Mouse (Mus musculus) megakaryocyte, adult 5-6 weeks (primary cell): ENCODE results near the gene Rpgrip1. TPM values are rescaled to one million over a fixed set of nuclear protein-coding genes. Genes with fewer than 3 reads are reported as not detected.
A peak's percentile ranks its signal among the peaks of the same experiment; 100 is the strongest.

ENCODE experiments used
- ATAC-seq: 2 replicates; pipeline ENCODE4 v1.8.0; 2016; ENCODE audit warnings: mild to moderate bottlenecking, inconsistent platforms; ENCODE audit not compliant: poor library complexity, severe bottlenecking
- total RNA-seq, 2 experiments: library from RNA; stranded (forward) in 1 of 2; stranded (reverse) in 1 of 2; fragments of 153-499, 151-499 nt in 1 of 2; fragments of 221-1000, 200-1000 nt in 1 of 2; gene quantifications; 2 replicates each; pipeline versions ENCODE4 v1.2.3 to v1.2.4; 2015 to 2017

Rpgrip1 gene
- total RNA-seq, 2 experiments from 2014 or later = 2.7 to 2.9 TPM

- peak; percentile 8 for ATAC-seq
Measured at GRCm38 (mm10) chr14:52196230-52197155, 86.0 kb downstream of the Rpgrip1 start.

GRCm38 (mm10) chr14:52197156-52197878 is 86.8 kb downstream of the Rpgrip1 start, which contains the start of gene Supt16:
Gene Supt16 (minus strand): TSS chr14:52197416.
- ATAC-seq = peak; percentile 89

DNA sequence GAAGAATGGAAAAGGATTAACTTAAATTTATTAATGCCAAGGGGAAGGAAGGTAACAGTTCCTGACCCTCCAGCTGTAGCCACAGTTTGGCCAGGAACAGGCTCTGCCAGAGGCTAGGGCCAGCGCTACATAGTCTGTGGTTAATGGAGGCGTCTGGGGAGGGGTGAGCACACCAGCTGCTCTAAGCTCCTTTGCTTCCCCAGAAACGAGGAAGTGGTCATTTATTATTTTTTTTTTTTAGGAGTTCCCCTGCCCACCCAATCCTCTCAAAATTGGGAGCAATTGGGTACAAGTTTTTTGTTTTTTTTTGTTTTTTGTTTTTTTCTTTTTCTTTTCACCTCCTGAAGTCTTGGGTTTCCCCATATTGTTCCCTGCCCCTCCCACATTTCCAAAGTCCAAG is 87.6 kb downstream of the Rpgrip1 start:
- peak; percentile 41 for ATAC-seq

DNA sequence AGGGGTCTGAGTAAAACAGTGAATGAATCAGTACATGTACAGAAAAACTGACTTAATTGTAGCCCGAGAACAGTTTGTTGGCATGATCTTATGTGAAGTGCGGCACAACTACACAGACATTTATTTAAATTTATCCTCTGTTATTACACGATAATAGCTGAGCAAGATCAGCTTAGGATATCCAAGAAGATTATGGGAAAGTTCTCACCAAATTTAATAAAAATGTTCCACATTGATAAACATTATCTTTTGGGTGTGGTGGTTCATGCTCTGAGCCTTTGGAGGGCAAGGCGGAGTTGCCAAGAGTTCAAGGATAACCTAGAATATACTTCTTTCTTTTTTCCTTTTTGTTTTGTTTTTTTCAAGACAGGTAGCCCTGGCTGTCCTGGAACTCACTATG is 88.9 kb downstream of the Rpgrip1 start:
- no peak for ATAC-seq

Other genes with a start within 250 kb of the Rpgrip1 start
- 6.2 and 11.7 TPM in 2 replicates for gene Mettl17, start 225.9 kb upstream of the Rpgrip1 start, total RNA-seq (2015)
- 6.3 and 11.1 TPM in 2 replicates for gene Mettl17, start 225.9 kb upstream of the Rpgrip1 start, total RNA-seq (2017)
- 0.07 TPM in 1 of 2 replicates, not detected in the other for gene Slc39a2, start 217.8 kb upstream of the Rpgrip1 start, total RNA-seq (2015)
- 0.18 and 0.20 TPM in 2 replicates for gene Slc39a2, start 217.8 kb upstream of the Rpgrip1 start, total RNA-seq (2017)
- 0.36 and 1.5 TPM in 2 replicates for gene Ndrg2, start 196.5 kb upstream of the Rpgrip1 start, total RNA-seq (2015)
- not detected in 2 replicates for gene Ndrg2, start 196.5 kb upstream of the Rpgrip1 start, total RNA-seq (2017)
- gene Tppp2, start 192.3 kb upstream of the Rpgrip1 start, total RNA-seq (2015) = not detected in 2 replicates
- not detected in 2 replicates for gene Tppp2, start 192.3 kb upstream of the Rpgrip1 start, total RNA-seq (2017)
- not detected in 2 replicates for gene Rnase13, start 187.9 kb upstream of the Rpgrip1 start, total RNA-seq (2015)
- gene Rnase13, start 187.9 kb upstream of the Rpgrip1 start, total RNA-seq (2017) = not detected in 2 replicates
- 1.7 and 2.6 TPM in 2 replicates for gene Arhgef40, start 126.0 kb upstream of the Rpgrip1 start, total RNA-seq (2015)
- 2.2 and 5.1 TPM in 2 replicates for gene Arhgef40, start 126.0 kb upstream of the Rpgrip1 start, total RNA-seq (2017)
- gene Tmem253, start 95.0 kb upstream of the Rpgrip1 start, total RNA-seq (2015) = not detected in 2 replicates
- gene Tmem253, start 95.0 kb upstream of the Rpgrip1 start, total RNA-seq (2017) = not detected in 2 replicates
- 3.7 and 4.4 TPM in 2 replicates for gene Zfp219, start 90.0 kb upstream of the Rpgrip1 start, total RNA-seq (2015)
- 4.7 and 5.1 TPM in 2 replicates for gene Zfp219, start 90.0 kb upstream of the Rpgrip1 start, total RNA-seq (2017)
- not detected in 2 replicates for gene Olfr221, start 68.2 kb upstream of the Rpgrip1 start, total RNA-seq (2015)
- gene Olfr221, start 68.2 kb upstream of the Rpgrip1 start, total RNA-seq (2017) = not detected in 2 replicates
- gene Hnrnpc, start 6.7 kb upstream of the Rpgrip1 start, total RNA-seq (2015) = 221 and 239 TPM in 2 replicates
- gene Hnrnpc, start 6.7 kb upstream of the Rpgrip1 start, total RNA-seq (2017) = 322 and 343 TPM in 2 replicates
- 53.3 and 54.3 TPM in 2 replicates for gene Supt16, start 86.7 kb downstream of the Rpgrip1 start, total RNA-seq (2015)
- gene Supt16, start 86.7 kb downstream of the Rpgrip1 start, total RNA-seq (2017) = 148 and 153 TPM in 2 replicates
- gene Chd8, start 147.1 kb downstream of the Rpgrip1 start, total RNA-seq (2015) = 73.1 and 77.7 TPM in 2 replicates
- gene Chd8, start 147.1 kb downstream of the Rpgrip1 start, total RNA-seq (2017) = 36.9 and 47.6 TPM in 2 replicates
- gene Tox4, start 168.4 kb downstream of the Rpgrip1 start, total RNA-seq (2015) = 29.9 and 33.1 TPM in 2 replicates
- gene Tox4, start 168.4 kb downstream of the Rpgrip1 start, total RNA-seq (2017) = 37.7 and 41.4 TPM in 2 replicates
- 5.3 and 7.8 TPM in 2 replicates for gene Rab2b, start 168.8 kb downstream of the Rpgrip1 start, total RNA-seq (2015)
- 3.6 and 4.6 TPM in 2 replicates for gene Rab2b, start 168.8 kb downstream of the Rpgrip1 start, total RNA-seq (2017)
- gene Mettl3, start 194.4 kb downstream of the Rpgrip1 start, total RNA-seq (2015) = 36.2 and 42.1 TPM in 2 replicates
- gene Mettl3, start 194.4 kb downstream of the Rpgrip1 start, total RNA-seq (2017) = 29.9 TPM in 2 replicates
- gene Sall2, start 218.1 kb downstream of the Rpgrip1 start, total RNA-seq (2015) = 0.51 TPM in 1 of 2 replicates, not detected in the other
- 0.07 and 0.37 TPM in 2 replicates for gene Sall2, start 218.1 kb downstream of the Rpgrip1 start, total RNA-seq (2017)
- not detected in 2 replicates for gene Olfr1513, start 245.7 kb downstream of the Rpgrip1 start, total RNA-seq (2015)
- not detected in 2 replicates for gene Olfr1513, start 245.7 kb downstream of the Rpgrip1 start, total RNA-seq (2017)